Mouse (Mus musculus): ENCODE measurements around the gene Sik1.

GRCm38 (mm10) chr17:31806025-31806424, 49.6 kb downstream of the Sik1 start:
- no peak for TF ChIP-seq POLR2A (IDR thresholded peaks at IDR 0.05; ENCODE audit: insufficient read length, low read depth)
- TF ChIP-seq TCF12 (IDR thresholded peaks at IDR 0.05; ENCODE audit: insufficient read depth, poor library complexity, severe bottlenecking) = no peak
- TF ChIP-seq MYOD1 (IDR thresholded peaks at IDR 0.05; ENCODE audit: control insufficient read depth in 1 of 3, insufficient read length in 2 of 3, low read depth in 2 of 3) = no peak
- no peak for TF ChIP-seq USF1 (IDR thresholded peaks at IDR 0.05; ENCODE audit: low read depth)
- TF ChIP-seq POLR2AphosphoS2 (IDR thresholded peaks at IDR 0.05; ENCODE audit: insufficient read length, low read depth) = no peak
- no peak for TF ChIP-seq SRF (IDR thresholded peaks at IDR 0.05; ENCODE audit: control insufficient read depth, insufficient read length, low read depth)
- TF ChIP-seq E2F4 (IDR thresholded peaks at IDR 0.05; ENCODE audit: insufficient read depth) = no peak
- no peak for TF ChIP-seq MAX (IDR thresholded peaks at IDR 0.05; ENCODE audit: low read depth)
- TF ChIP-seq MYOG (IDR thresholded peaks at IDR 0.05; ENCODE audit: control insufficient read depth in 1 of 3, insufficient read depth in 1 of 3, insufficient read length in 2 of 3, low read depth in 2 of 3) = no peak
- no peak for TF ChIP-seq CEBPB (IDR thresholded peaks at IDR 0.05; ENCODE audit: insufficient read depth, poor library complexity, severe bottlenecking)
- no peak for TF ChIP-seq TCF3 (IDR thresholded peaks at IDR 0.05; ENCODE audit: insufficient read length, low read depth)

Data from myocyte (in vitro differentiated cells).